Mouse (Mus musculus) heart, embryonic 11.5 days (tissue): ENCODE data around the gene Epb41l5. TPM values are rescaled to one million over a fixed set of nuclear protein-coding genes. Genes with fewer than 3 reads are reported as not detected.

Experiments used
- ATAC-seq: fragments of 200-750 bp; cut with Nextera tagmentation; replicated peaks from 2 replicates; pipeline ENCODE4 v1.8.0; 2017; ENCODE audit warnings: moderate library complexity; ENCODE audit not compliant: insufficient number of reproducible peaks, low FRiP score, low TSS enrichment
- H3K27ac ChIP-seq: fragments of 300-500 bp; sonication (generic); 2 replicates; pipeline ENCODE4 v1.5.1; 2014; ENCODE audit warnings: mild to moderate bottlenecking, low read depth, low read length
- H3K27me3 ChIP-seq: fragments of 300-500 bp; sonication (generic); 2 replicates; pipeline ENCODE4 v1.6.1; 2014; ENCODE audit warnings: mild to moderate bottlenecking, low read length, mixed read lengths; ENCODE audit not compliant: control insufficient read depth, insufficient read depth
- H3K36me3 ChIP-seq: fragments of 300-500 bp; sonication (generic); 2 replicates; pipeline ENCODE4 v1.6.1; 2014; ENCODE audit warnings: mild to moderate bottlenecking, low read length, moderate library complexity, mixed read lengths; ENCODE audit not compliant: control insufficient read depth, insufficient read depth
- H3K4me1 ChIP-seq: fragments of 300-500 bp; sonication (generic); 2 replicates; pipeline ENCODE4 v1.6.1; 2014; ENCODE audit warnings: low read length; ENCODE audit not compliant: control insufficient read depth, insufficient read depth
- H3K4me2 ChIP-seq: fragments of 300-500 bp; sonication (generic); 2 replicates; pipeline ENCODE4 v1.6.1; 2014; ENCODE audit warnings: mild to moderate bottlenecking, moderate library complexity
- H3K4me3 ChIP-seq: fragments of 300-500 bp; sonication (generic); 2 replicates; pipeline ENCODE4 v1.5.1; 2014; ENCODE audit warnings: low read depth, low read length
- H3K9ac ChIP-seq: fragments of 300-500 bp; sonication (generic); 2 replicates; pipeline ENCODE4 v1.6.1; 2014; ENCODE audit warnings: mild to moderate bottlenecking, low read depth, low read length, moderate library complexity
- H3K9me3 ChIP-seq: fragments of 300-500 bp; sonication (generic); replicated peaks from 2 replicates; pipeline ENCODE4 v1.6.1; 2016; ENCODE audit warnings: low read length; ENCODE audit not compliant: control insufficient read depth
- WGBS: fragments of 180-500 bp; shearing (Covaris S2); extraction: QIAGEN DNeasy Blood & Tissue Kit; methylation state at CpG from one replicate; pipeline ENCODE4 v1.1.7; 2014; ENCODE audit not compliant: insufficient replicate concordance; 5-methylcytosine and 5-hydroxymethylcytosine counted together
- polyA plus RNA-seq: library from polyadenylated mRNA; unstranded; fragments of >200 nt; fragmentation: Nextera tagmentation; extraction: Ambion mirVana; gene quantifications from 2 replicates; pipeline ENCODE4 v1.2.1, GENCODE M21; 2014

Epb41l5 gene
- polyA plus RNA-seq, 1 experiment from 2014 or later = 29.6 TPM

GRCm38 (mm10) chr1:119499456-119499855 is 149.3 kb downstream of the Epb41l5 start:
- Histone ChIP-seq H3K27ac (no peak overlapping the region), H3K4me3 (no peak overlapping the region), H3K27me3 (no peaks in the 10 kb centered on the region), H3K36me3 (peaks cover 9% of the 10 kb centered on the region; the same call in 1 of the 2 replicates), H3K4me1 (peaks cover 44% of the 10 kb centered on the region), H3K4me2 (no peak overlapping the region), H3K9ac (no peak overlapping the region), H3K9me3 (no peaks in the 10 kb centered on the region)
- 92% methylated on average over 10 of the region's 10 CpGs for WGBS
- ATAC-seq = no peak

- Histone ChIP-seq H3K4me3 (no peak overlapping the region), H3K4me1 (peaks cover 44% of the 10 kb centered on the region), H3K27ac (no peak overlapping the region), H3K4me2 (no peak overlapping the region), H3K9me3 (no peaks in the 10 kb centered on the region), H3K27me3 (no peaks in the 10 kb centered on the region), H3K9ac (no peak overlapping the region), H3K36me3 (peaks cover 9% of the 10 kb centered on the region; the same call in 1 of the 2 replicates)
- 72% methylated on average over 9 of the region's 9 CpGs for WGBS
- ATAC-seq = no peak
Observed at GRCm38 (mm10) chr1:119498536-119499231, 150.1 kb downstream of the Epb41l5 start.

- Histone ChIP-seq H3K4me3 (no peak overlapping the region), H3K27ac (0 out of 2 replicates have a peak overlapping the region, but pooled peaks have one; percentile 15), H3K4me1 (peaks cover 39% of the 10 kb centered on the region), H3K9me3 (no peaks in the 10 kb centered on the region), H3K27me3 (no peaks in the 10 kb centered on the region), H3K36me3 (peaks cover 9% of the 10 kb centered on the region; the same call in 1 of the 2 replicates), H3K4me2 (no peak overlapping the region), H3K9ac (no peak overlapping the region)
- ATAC-seq = no peak
- 68% methylated on average over 5 of the region's 5 CpGs for WGBS
Observed at GRCm38 (mm10) chr1:119497346-119498004, 151.3 kb downstream of the Epb41l5 start.

DNA sequence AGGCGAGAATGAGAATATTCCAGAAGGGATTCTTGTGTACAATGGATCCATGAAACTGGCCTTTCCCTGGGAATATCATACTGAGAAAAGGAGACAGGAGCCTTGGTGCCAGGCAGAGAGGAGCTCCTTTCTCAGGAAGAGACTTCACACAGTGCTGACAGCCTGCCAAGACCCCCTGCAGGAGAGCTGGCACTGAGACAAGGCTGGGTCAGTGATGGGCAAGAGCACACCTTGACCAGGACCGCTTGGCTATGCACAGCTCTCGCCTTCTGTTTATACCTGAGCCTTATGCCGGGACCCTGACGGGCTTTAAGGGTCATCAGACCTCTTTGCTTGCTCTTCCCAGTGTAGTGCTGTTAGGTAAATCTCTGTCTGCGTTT is 153.4 kb downstream of the Epb41l5 start:
- ATAC-seq = no peak
- Histone ChIP-seq H3K27me3 (no peaks in the 10 kb centered on the region), H3K27ac (no peak overlapping the region), H3K9me3 (no peaks in the 10 kb centered on the region), H3K4me3 (no peak overlapping the region), H3K4me1 (peaks cover 39% of the 10 kb centered on the region), H3K36me3 (peaks cover 1% of the 10 kb centered on the region; the same call in 1 of the 2 replicates), H3K9ac (no peak overlapping the region), H3K4me2 (no peak overlapping the region)
- WGBS = 87% methylated on average over 6 of the region's 6 CpGs

Other genes with a start within 250 kb of the Epb41l5 start
- gene Inhbb, start 226.8 kb downstream of the Epb41l5 start, polyA plus RNA-seq = 0.06 and 0.13 TPM in 2 replicates
- gene Ralb, start 144.2 kb downstream of the Epb41l5 start, polyA plus RNA-seq = 146 and 166 TPM in 2 replicates
- gene Tmem185b, start 122.8 kb downstream of the Epb41l5 start, polyA plus RNA-seq = 23.1 and 25.8 TPM in 2 replicates
- 4.8 and 5.9 TPM in 2 replicates for gene Ptpn4, start 188.6 kb upstream of the Epb41l5 start, polyA plus RNA-seq